Mouse (Mus musculus) adrenal gland, adult 10 weeks (tissue): Measurements from ENCODE around the gene Vwa7. TPM values are rescaled to one million over a fixed set of nuclear protein-coding genes. Genes with fewer than 3 reads are reported as not detected.

Experiments
- polyA plus RNA-seq: library from polyadenylated mRNA; stranded (reverse); fragments of 350-450 nt; fragmentation: Illumina TruSeq; extraction: RNeasy Lipid Tissue Mini Kit (QIAGEN cat#74804); gene quantifications from one replicate; pipeline ENCODE4 v1.2.3, GENCODE M21; 2014; ENCODE audit warnings: low read depth, low replicate concordance

Gene Vwa7
- not detected for polyA plus RNA-seq

GRCm38 (mm10) chr17:35016376-35016775, at the start of gene Vwa7:
Vwa7 (plus strand) TSS chr17:35016579.

GRCm38 (mm10) chr17:34969822-34970221, 46.6 kb upstream of the Vwa7 start, which contains the start of gene Gm20481:
Gm20481 (plus strand) TSS chr17:34969912.

GRCm38 (mm10) chr17:34972069-34972749, 44.2 kb upstream of the Vwa7 start, which contains the start of the genes Hspa1a and Hspa1l:
Hspa1a (minus strand) TSS chr17:34972156.
Hspa1l (plus strand) TSS chr17:34972703.

GRCm38 (mm10) chr17:34981690-34982180, 34.6 kb upstream of the Vwa7 start, which contains the start of gene Lsm2:
Lsm2 (plus strand) TSS chr17:34981862.

GRCm38 (mm10) chr17:35000717-35001451, 15.5 kb upstream of the Vwa7 start, which contains the start of gene Vars:
Vars (plus strand) TSS chr17:35000987.

GRCm38 (mm10) chr17:35027277-35028068, 11.1 kb downstream of the Vwa7 start, which contains the start of gene Sapcd1:
Sapcd1 (minus strand) TSS chr17:35028016.

GRCm38 (mm10) chr17:35046681-35047455, 30.5 kb downstream of the Vwa7 start, which contains the start of gene Msh5:
Msh5 (minus strand) TSS chr17:35046745.

GRCm38 (mm10) chr17:35049561-35050016, 33.2 kb downstream of the Vwa7 start, which contains the start of gene Clic1:
Clic1 (plus strand) TSS chr17:35049966.

GRCm38 (mm10) chr17:35058911-35059892, 42.8 kb downstream of the Vwa7 start, which contains the start of gene Ddah2:
Ddah2 (plus strand) TSS chr17:35059035.

GRCm38 (mm10) chr17:35064951-35065947, 48.9 kb downstream of the Vwa7 start, which contains the start of gene Ly6g6c:
Ly6g6c (plus strand) TSS chr17:35065388.

GRCm38 (mm10) chr17:35066084-35066483, 49.7 kb downstream of the Vwa7 start, which contains the start of gene Mpig6b:
Mpig6b (minus strand) TSS chr17:35066184.

Other genes starting within 250 kb of the Vwa7 start
- 560 TPM for gene Cyp21a1, start 212.0 kb upstream of the Vwa7 start, polyA plus RNA-seq
- 11.5 TPM for gene Stk19, start 179.6 kb upstream of the Vwa7 start, polyA plus RNA-seq
- gene Dxo, start 179.6 kb upstream of the Vwa7 start, polyA plus RNA-seq, result 3.9 TPM
- 3.8 TPM for gene Skiv2l, start 166.4 kb upstream of the Vwa7 start, polyA plus RNA-seq
- 2.9 TPM for gene Nelfe, start 166.2 kb upstream of the Vwa7 start, polyA plus RNA-seq
- 1.3 TPM for gene Cfb, start 154.1 kb upstream of the Vwa7 start, polyA plus RNA-seq
- 2.7 TPM for gene Zbtb12, start 137.1 kb upstream of the Vwa7 start, polyA plus RNA-seq
- 1.3 TPM for gene Gm20547, start 134.5 kb upstream of the Vwa7 start, polyA plus RNA-seq
- 20.2 TPM for gene C2, start 118.3 kb upstream of the Vwa7 start, polyA plus RNA-seq
- gene Ehmt2, start 118.1 kb upstream of the Vwa7 start, polyA plus RNA-seq, result 10.5 TPM
- not detected for gene Slc44a4, start 102.1 kb upstream of the Vwa7 start, polyA plus RNA-seq
- 3.5 TPM for gene Neu1, start 85.3 kb upstream of the Vwa7 start, polyA plus RNA-seq
- gene Hspa1b, start 57.3 kb upstream of the Vwa7 start, polyA plus RNA-seq, result 46.5 TPM
- not detected for gene Gm20481, start 46.7 kb upstream of the Vwa7 start, polyA plus RNA-seq
- 23.9 TPM for gene Hspa1a, start 44.4 kb upstream of the Vwa7 start, polyA plus RNA-seq
- not detected for gene Hspa1l, start 43.9 kb upstream of the Vwa7 start, polyA plus RNA-seq
- gene Lsm2, start 34.7 kb upstream of the Vwa7 start, polyA plus RNA-seq, result 9.4 TPM
- gene Vars, start 15.6 kb upstream of the Vwa7 start, polyA plus RNA-seq, result 10.7 TPM
- not detected for gene Sapcd1, start 11.4 kb downstream of the Vwa7 start, polyA plus RNA-seq
- not detected for gene Msh5, start 30.2 kb downstream of the Vwa7 start, polyA plus RNA-seq
- 23.6 TPM for gene Clic1, start 33.4 kb downstream of the Vwa7 start, polyA plus RNA-seq
- not detected for gene Ddah2, start 42.5 kb downstream of the Vwa7 start, polyA plus RNA-seq
- gene Ly6g6c, start 48.8 kb downstream of the Vwa7 start, polyA plus RNA-seq, result not detected
- gene Mpig6b, start 49.6 kb downstream of the Vwa7 start, polyA plus RNA-seq, result not detected
- not detected for gene Ly6g6e, start 60.3 kb downstream of the Vwa7 start, polyA plus RNA-seq
- not detected for gene Ly6g6d, start 61.5 kb downstream of the Vwa7 start, polyA plus RNA-seq
- not detected for gene Ly6g6f, start 69.0 kb downstream of the Vwa7 start, polyA plus RNA-seq
- 4.8 TPM for gene Abhd16a, start 72.7 kb downstream of the Vwa7 start, polyA plus RNA-seq
- gene Ly6g5c, start 91.7 kb downstream of the Vwa7 start, polyA plus RNA-seq, result not detected
- not detected for gene Ly6g5b, start 98.8 kb downstream of the Vwa7 start, polyA plus RNA-seq
- 1.4 TPM for gene Gpank1, start 104.9 kb downstream of the Vwa7 start, polyA plus RNA-seq
- 163 TPM for gene Csnk2b, start 105.5 kb downstream of the Vwa7 start, polyA plus RNA-seq
- gene D17H6S53E, start 109.8 kb downstream of the Vwa7 start, polyA plus RNA-seq, result 1.3 TPM
- gene Apom, start 115.5 kb downstream of the Vwa7 start, polyA plus RNA-seq, result not detected
- gene Bag6, start 118.6 kb downstream of the Vwa7 start, polyA plus RNA-seq, result 11.5 TPM
- gene Prrc2a, start 148.3 kb downstream of the Vwa7 start, polyA plus RNA-seq, result 7.2 TPM
- gene Aif1, start 159.5 kb downstream of the Vwa7 start, polyA plus RNA-seq, result 8.7 TPM
- gene Lst1, start 171.9 kb downstream of the Vwa7 start, polyA plus RNA-seq, result not detected
- not detected for gene Ltb, start 177.9 kb downstream of the Vwa7 start, polyA plus RNA-seq
- not detected for gene Tnf, start 185.4 kb downstream of the Vwa7 start, polyA plus RNA-seq
- gene Lta, start 188.8 kb downstream of the Vwa7 start, polyA plus RNA-seq, result not detected
- gene Gm16181, start 204.3 kb downstream of the Vwa7 start, polyA plus RNA-seq, result not detected
- 5.0 TPM for gene Atp6v1g2, start 217.1 kb downstream of the Vwa7 start, polyA plus RNA-seq
- not detected for gene Nfkbil1, start 219.2 kb downstream of the Vwa7 start, polyA plus RNA-seq
- 11.1 TPM for gene Ddx39b, start 225.2 kb downstream of the Vwa7 start, polyA plus RNA-seq
- 42.0 TPM for gene H2-D1, start 246.2 kb downstream of the Vwa7 start, polyA plus RNA-seq